Mouse (Mus musculus) forebrain, embryonic 12.5 days (tissue): ENCODE measurements around the gene Lrrc8e. TPM values are rescaled to one million over a fixed set of nuclear protein-coding genes. Genes with fewer than 3 reads are reported as not detected.

Experiments
- ATAC-seq: fragments of 200-750 bp; cut with Nextera tagmentation; 2 replicates; pipeline ENCODE4 v1.8.0; 2017; ENCODE audit warnings: moderate TSS enrichment; ENCODE audit not compliant: low FRiP score
- H3K27ac ChIP-seq: fragments of 300-500 bp; sonication (generic); 2 replicates; pipeline ENCODE4 v1.5.1; 2016; ENCODE audit warnings: mild to moderate bottlenecking
- H3K27me3 ChIP-seq: fragments of 300-500 bp; sonication (generic); 2 replicates; pipeline ENCODE4 v1.6.1; 2016; ENCODE audit warnings: mild to moderate bottlenecking
- H3K36me3 ChIP-seq: fragments of 300-500 bp; sonication (generic); replicated peaks from 2 replicates; pipeline ENCODE4 v1.6.1; 2016; ENCODE audit warnings: mild to moderate bottlenecking
- H3K4me1 ChIP-seq: fragments of 300-500 bp; sonication (generic); 2 replicates; pipeline ENCODE4 v1.6.1; 2016
- H3K4me2 ChIP-seq: fragments of 300-500 bp; sonication (generic); 2 replicates; pipeline ENCODE4 v1.6.1; 2016; ENCODE audit warnings: mild to moderate bottlenecking, moderate library complexity
- H3K4me3 ChIP-seq: fragments of 300-500 bp; sonication (generic); replicated peaks from 2 replicates; pipeline ENCODE4 v1.5.1; 2016; ENCODE audit warnings: mild to moderate bottlenecking
- H3K9ac ChIP-seq: fragments of 300-500 bp; sonication (generic); 2 replicates; pipeline ENCODE4 v1.6.1; 2016; ENCODE audit warnings: mild to moderate bottlenecking
- H3K9me3 ChIP-seq: fragments of 300-500 bp; sonication (generic); 2 replicates; pipeline ENCODE4 v1.6.1; 2016
- WGBS: fragments of 180-500 bp; shearing (Covaris S2); methylation state at CpG from one replicate; pipeline ENCODE4 v1.1.7; 2016; 5-methylcytosine and 5-hydroxymethylcytosine counted together
- polyA plus RNA-seq: library from polyadenylated mRNA; unstranded; fragments of >200 nt; fragmentation: Nextera tagmentation; extraction: Ambion mirVana; gene quantifications from 2 replicates; pipeline ENCODE4 v1.2.1, GENCODE M21; 2016

The Lrrc8e gene
- polyA plus RNA-seq, 1 experiment from 2014 or later: 0.13 TPM

- ATAC-seq: no peak
- no peaks in the 10 kb centered on the region for H3K4me1 ChIP-seq
- no peak overlapping the region for H3K4me2 ChIP-seq
- 93% methylated on average over 15 of the region's 15 CpGs for WGBS
- no peaks in the 10 kb centered on the region for H3K27me3 ChIP-seq
- no peak overlapping the region for H3K9ac ChIP-seq
- peaks cover 99% of the 10 kb centered on the region for H3K36me3 ChIP-seq
- no peak overlapping the region for H3K4me3 ChIP-seq
- no peaks in the 10 kb centered on the region for H3K9me3 ChIP-seq
- no peak overlapping the region for H3K27ac ChIP-seq
Measured at GRCm38 (mm10) chr8:4265160-4265914, 38.7 kb downstream of the Lrrc8e start.

GRCm38 (mm10) chr8:4267627-4268026, 41.0 kb downstream of the Lrrc8e start:
- no peak overlapping the region for H3K4me3 ChIP-seq
- no peaks in the 10 kb centered on the region for H3K27me3 ChIP-seq
- WGBS: 80% methylated on average over 15 of the region's 15 CpGs
- H3K9ac ChIP-seq: no peak overlapping the region
- H3K4me2 ChIP-seq: no peak overlapping the region
- peaks cover 95% of the 10 kb centered on the region for H3K36me3 ChIP-seq
- no peak overlapping the region for H3K27ac ChIP-seq
- no peaks in the 10 kb centered on the region for H3K9me3 ChIP-seq
- 0 out of 2 replicates have a peak, but pooled peaks have one; percentile 51 for ATAC-seq
- no peaks in the 10 kb centered on the region for H3K4me1 ChIP-seq

- Histone ChIP-seq H3K27me3 (no peaks in the 10 kb centered on the region), H3K9me3 (no peaks in the 10 kb centered on the region), H3K4me1 (peaks cover under 1% of the 10 kb centered on the region), H3K9ac (no peak overlapping the region), H3K27ac (no peak overlapping the region), H3K36me3 (peaks cover 90% of the 10 kb centered on the region), H3K4me3 (no peak overlapping the region), H3K4me2 (no peak overlapping the region)
- 88% methylated on average over 6 of the region's 6 CpGs for WGBS
- ATAC-seq: no peak
Measured at GRCm38 (mm10) chr8:4269609-4270008, 43.0 kb downstream of the Lrrc8e start.

GRCm38 (mm10) chr8:4275275-4276110, 48.9 kb downstream of the Lrrc8e start, which contains the start of gene Timm44:
Timm44 (minus strand) TSS chr8:4275913.
- Histone ChIP-seq H3K27ac (peak within 1 kb of the TSS; percentile 50), H3K27me3 (no peaks in the 10 kb centered on the region), H3K4me2 (peak within 1 kb of the TSS; percentile 75), H3K9ac (peak within 1 kb of the TSS; percentile 81), H3K4me3 (peak within 1 kb of the TSS; percentile 75), H3K36me3 (peaks cover 32% of the 10 kb centered on the region), H3K4me1 (peaks cover 6% of the 10 kb centered on the region), H3K9me3 (no peaks in the 10 kb centered on the region)
- peak; percentile 98 for ATAC-seq
- WGBS: under 1% methylated on average over 39 of the region's 39 CpGs

- ATAC-seq: no peak
- 28% methylated on average over 9 of the region's 9 CpGs for WGBS
- H3K9me3 ChIP-seq: no peaks in the 10 kb centered on the region
- H3K27me3 ChIP-seq: no peaks in the 10 kb centered on the region
- peaks cover 6% of the 10 kb centered on the region for H3K4me1 ChIP-seq
- H3K4me2 ChIP-seq: peak overlapping the region; percentile 75
- peak overlapping the region; percentile 75 for H3K4me3 ChIP-seq
- H3K27ac ChIP-seq: peak overlapping the region; percentile 43; the same call in 1 of the 2 replicates
- H3K36me3 ChIP-seq: peaks cover 27% of the 10 kb centered on the region
- peak overlapping the region; percentile 81 for H3K9ac ChIP-seq
Measured at GRCm38 (mm10) chr8:4276111-4276465, 49.5 kb downstream of the Lrrc8e start.

Other genes starting within 250 kb of the Lrrc8e start
- gene Cd209f, start 121.0 kb upstream of the Lrrc8e start, polyA plus RNA-seq: not detected in 2 replicates
- not detected in 2 replicates for gene Cd209g, start 92.7 kb upstream of the Lrrc8e start, polyA plus RNA-seq
- 46.9 and 55.5 TPM in 2 replicates for gene Evi5l, start 60.3 kb upstream of the Lrrc8e start, polyA plus RNA-seq
- 39.9 and 45.0 TPM in 2 replicates for gene Prr36, start 9.4 kb upstream of the Lrrc8e start, polyA plus RNA-seq
- gene Map2k7, start 11.9 kb downstream of the Lrrc8e start, polyA plus RNA-seq: 36.8 TPM in 2 replicates
- gene Gm49320, start 12.0 kb downstream of the Lrrc8e start, polyA plus RNA-seq: 1.3 and 1.8 TPM in 2 replicates
- 3.7 and 4.5 TPM in 2 replicates for gene Tgfbr3l, start 21.4 kb downstream of the Lrrc8e start, polyA plus RNA-seq
- gene Snapc2, start 26.3 kb downstream of the Lrrc8e start, polyA plus RNA-seq: 63.2 and 67.2 TPM in 2 replicates
- gene Ctxn1, start 32.4 kb downstream of the Lrrc8e start, polyA plus RNA-seq: 189 and 199 TPM in 2 replicates
- 54.1 and 55.6 TPM in 2 replicates for gene Timm44, start 49.1 kb downstream of the Lrrc8e start, polyA plus RNA-seq
- gene Ccl25, start 98.4 kb downstream of the Lrrc8e start, polyA plus RNA-seq: 20.9 and 24.1 TPM in 2 replicates
- gene Elavl1, start 98.6 kb downstream of the Lrrc8e start, polyA plus RNA-seq: 309 and 310 TPM in 2 replicates